Mouse (Mus musculus) cerebellum, adult 8-10 months (tissue): ENCODE results near the gene Fam83c.

Experiments
- DNase-seq: peaks from one replicate; pipeline ENCODE4 v3.0.0; 2022

Gene Fam83c

GRCm38 (mm10) chr2:155826630-155827424 lies 7.8 kb downstream of the Fam83c start, which contains the start of gene Eif6:
Gene Eif6, minus strand, starts transcription at chr2:155826925.
- peak; percentile 79 for DNase-seq

GRCm38 (mm10) chr2:155825904-155826629 lies 8.6 kb downstream of the Fam83c start:
- peak; percentile 22 for DNase-seq

GRCm38 (mm10) chr2:155823722-155824121 lies 10.9 kb downstream of the Fam83c start:
- DNase-seq, result no peak

GRCm38 (mm10) chr2:155820779-155821178 lies 13.9 kb downstream of the Fam83c start:
- no peak for DNase-seq

- DNase-seq, result peak; percentile 38
Observed at GRCm38 (mm10) chr2:155819449-155820251, 15.0 kb downstream of the Fam83c start.

- DNase-seq, result no peak
Observed at GRCm38 (mm10) chr2:155819392-155819448, 15.4 kb downstream of the Fam83c start, which contains the start of gene BC029722. Gene BC029722, minus strand, starts transcription at chr2:155819426.

GRCm38 (mm10) chr2:155818596-155819391 lies 15.9 kb downstream of the Fam83c start:
- peak; percentile 93 for DNase-seq

GRCm38 (mm10) chr2:155817301-155818245 lies 17.1 kb downstream of the Fam83c start:
- DNase-seq, result peak; percentile 57

- peak; percentile 65 for DNase-seq
Observed at GRCm38 (mm10) chr2:155816179-155816578, 18.5 kb downstream of the Fam83c start.

- DNase-seq, result peak; percentile 25
Observed at GRCm38 (mm10) chr2:155814829-155815228, 19.8 kb downstream of the Fam83c start.

- peak; percentile 36 for DNase-seq
Observed at GRCm38 (mm10) chr2:155812637-155813036, 22.0 kb downstream of the Fam83c start.

- peak; percentile 98 for DNase-seq
Observed at GRCm38 (mm10) chr2:155811821-155812396, 22.7 kb downstream of the Fam83c start.

- DNase-seq, result peak; percentile 31
Observed at GRCm38 (mm10) chr2:155809620-155810019, 25.0 kb downstream of the Fam83c start.

GRCm38 (mm10) chr2:155807408-155807807 lies 27.2 kb downstream of the Fam83c start:
- no peak for DNase-seq

GRCm38 (mm10) chr2:155806548-155806947 lies 28.1 kb downstream of the Fam83c start:
- DNase-seq, result peak; percentile 88

GRCm38 (mm10) chr2:155805925-155806255 lies 28.8 kb downstream of the Fam83c start:
- DNase-seq, result peak; percentile 50

- peak; percentile 99 for DNase-seq
Observed at GRCm38 (mm10) chr2:155805231-155805924, 29.3 kb downstream of the Fam83c start.

GRCm38 (mm10) chr2:155804053-155804452 lies 30.6 kb downstream of the Fam83c start:
- DNase-seq, result no peak

GRCm38 (mm10) chr2:155802761-155803160 lies 31.9 kb downstream of the Fam83c start:
- DNase-seq, result no peak

GRCm38 (mm10) chr2:155798613-155799012 lies 36.0 kb downstream of the Fam83c start:
- DNase-seq, result no peak
